Mouse (Mus musculus) embryo, embryonic 9.5 days (tissue): ENCODE measurements around the gene Olfr1202.

Source experiments
- DNase-seq: peaks from one replicate; pipeline ENCODE4 v3.0.0-alpha.2; 2017; ENCODE audit errors: extremely low spot score

The Olfr1202 gene

DNA sequence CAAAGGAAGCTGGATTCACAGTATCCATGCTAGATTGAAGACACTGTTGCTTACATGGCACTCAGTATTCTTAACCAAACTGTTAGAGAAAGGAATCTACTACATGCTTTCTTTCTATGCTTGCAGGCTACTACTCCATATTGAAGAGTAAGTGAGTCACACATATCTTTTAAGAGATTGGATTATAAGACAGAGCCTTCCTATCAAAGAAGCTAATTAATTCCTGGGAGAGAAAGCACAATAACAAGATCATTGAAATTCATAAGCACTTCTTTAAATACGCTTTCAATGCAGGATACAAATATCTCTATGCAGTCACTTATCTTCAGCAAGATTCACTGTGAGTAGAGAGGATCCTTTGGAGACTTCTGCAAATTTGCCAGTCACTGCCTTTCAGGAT lies at the start of gene Olfr1202:
Gene Olfr1202 (plus strand): TSS at position 301 of the 400 bp plus-strand sequence.
- DNase-seq, result no peak

DNA sequence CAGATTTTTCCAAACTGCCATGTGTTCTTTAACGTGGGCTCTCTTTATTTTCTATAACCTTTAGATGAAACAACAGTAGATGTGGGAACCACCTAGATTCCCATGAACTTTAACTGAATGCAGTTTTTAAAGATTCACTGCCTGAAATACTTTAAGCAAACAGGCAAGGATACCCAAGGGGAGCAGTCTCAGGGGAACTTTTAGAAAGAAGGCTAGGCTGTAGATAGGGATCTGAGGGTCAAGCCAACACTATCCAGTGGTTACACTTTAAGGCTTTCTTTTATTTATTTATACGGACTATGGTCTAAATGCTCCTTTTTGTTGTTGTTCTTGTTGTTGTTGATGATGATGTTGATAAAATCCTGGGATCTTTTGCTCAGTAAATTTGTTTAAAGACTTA lies 43.9 kb upstream of the Olfr1202 start, which contains the start of gene Olfr1200:
Gene Olfr1200 (minus strand): TSS at position 101 of the 400 bp plus-strand sequence.
- DNase-seq, result no peak

DNA sequence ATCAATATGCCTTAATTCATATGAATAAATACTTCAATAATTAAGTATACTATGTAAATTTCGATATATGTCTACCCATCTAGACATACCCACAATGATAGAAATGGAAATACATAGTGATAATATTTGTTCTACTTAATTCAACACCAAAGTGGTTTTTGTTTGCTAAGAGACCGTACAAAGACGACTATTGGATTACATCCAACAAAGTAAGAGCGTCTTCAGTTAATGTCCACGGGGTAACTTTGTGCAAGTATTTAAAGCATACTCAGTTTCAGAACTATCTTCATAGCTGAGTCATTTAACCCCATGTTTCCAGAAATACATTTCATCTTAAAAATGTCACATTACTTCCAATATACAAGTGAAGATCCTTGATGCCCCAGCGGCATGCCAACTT lies 21.6 kb upstream of the Olfr1202 start, which contains the start of gene Olfr1201:
Gene Olfr1201 (plus strand): TSS at position 301 of the 400 bp plus-strand sequence.
- no peak for DNase-seq

DNA sequence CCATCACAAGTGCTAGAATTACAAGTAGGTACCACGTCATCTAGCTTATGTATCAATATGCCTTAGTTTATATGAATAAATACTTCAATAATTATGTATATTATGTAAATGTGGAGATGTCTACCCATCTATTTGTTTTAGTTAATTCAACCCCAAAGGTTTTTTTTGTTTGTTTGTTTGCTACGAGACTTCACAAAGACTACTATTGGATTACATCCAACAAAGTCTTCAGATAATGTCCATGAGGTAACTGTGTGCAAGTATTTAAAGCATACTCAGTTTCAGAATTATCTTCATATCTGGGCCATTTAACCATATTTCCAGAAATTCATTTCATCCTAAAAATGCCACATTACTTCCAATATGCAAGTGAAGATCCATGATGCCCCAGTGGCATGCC lies 15.1 kb downstream of the Olfr1202 start, which contains the start of gene Olfr1205:
Gene Olfr1205 (plus strand): TSS at position 301 of the 400 bp plus-strand sequence.
- DNase-seq, result no peak

DNA sequence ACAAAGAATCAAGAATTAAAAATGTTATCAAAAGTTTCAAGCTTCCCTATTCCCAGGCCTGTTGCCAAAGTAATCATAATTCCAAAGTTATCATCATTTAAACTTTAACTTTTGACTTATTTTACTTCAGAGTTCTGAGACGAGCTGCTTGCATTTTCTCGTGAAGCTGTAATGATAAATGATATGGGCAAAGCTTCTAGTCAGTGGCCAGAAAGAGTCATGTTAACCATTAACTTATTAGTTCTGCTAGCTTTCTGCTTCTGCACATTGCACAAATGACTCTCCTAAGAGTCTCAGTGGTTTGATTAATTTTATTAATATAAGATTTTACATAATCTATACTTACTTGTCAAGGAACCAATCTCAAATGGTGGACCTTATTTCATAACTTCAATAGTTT lies 24.2 kb downstream of the Olfr1202 start:
- no peak for DNase-seq

DNA sequence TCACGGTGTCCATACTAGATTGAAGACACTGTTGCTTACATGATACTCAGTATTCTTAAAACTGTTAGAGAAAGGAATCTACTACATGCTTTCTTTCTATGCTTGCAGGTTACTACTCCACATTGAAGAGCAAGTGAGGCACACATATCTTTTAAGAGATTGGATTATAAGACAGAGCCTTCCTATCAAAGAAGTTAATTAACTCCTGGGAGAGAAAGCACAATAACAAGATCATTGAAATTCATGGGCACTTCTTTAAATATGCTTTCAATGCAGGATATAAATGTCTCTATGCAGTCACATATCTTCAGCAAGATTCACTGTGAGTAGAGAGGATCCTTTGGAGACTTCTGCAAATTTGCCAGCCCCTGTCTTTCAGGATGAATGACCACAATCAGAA lies 34.7 kb downstream of the Olfr1202 start, which contains the start of gene Olfr1204:
Gene Olfr1204 (plus strand): TSS at position 301 of the 400 bp plus-strand sequence.
- DNase-seq, result no peak

DNA sequence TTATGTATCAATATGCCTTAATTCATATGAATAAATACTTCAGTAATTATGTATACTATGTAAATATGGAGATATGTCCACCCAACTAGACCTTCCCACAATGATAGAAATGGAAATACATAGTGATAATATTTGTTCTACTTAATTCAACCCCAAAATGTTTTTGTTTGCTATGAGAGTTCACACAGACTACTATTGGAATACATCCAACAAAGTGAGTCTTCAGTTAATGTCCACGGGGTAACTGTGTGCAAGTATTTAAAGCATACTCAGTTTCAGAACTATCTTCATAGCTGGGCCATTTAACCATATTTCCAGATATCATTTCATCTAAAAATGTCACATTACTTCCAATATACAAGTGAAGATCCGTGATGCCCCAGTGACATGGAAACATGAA lies 48.6 kb downstream of the Olfr1202 start, which contains the start of gene Olfr1206:
Gene Olfr1206 (plus strand): TSS at position 301 of the 400 bp plus-strand sequence.
- no peak for DNase-seq
